Mouse (Mus musculus) heart, embryonic 14.5 days (tissue): ENCODE measurements around the gene Gm6993. TPM values are rescaled to one million over a fixed set of nuclear protein-coding genes. Genes with fewer than 3 reads are reported as not detected.

Experiments used
- ATAC-seq: fragments of 200-750 bp; cut with Nextera tagmentation; 2 replicates; pipeline ENCODE4 v1.8.0; 2017; ENCODE audit warnings: low read depth, moderate TSS enrichment; ENCODE audit not compliant: insufficient number of reproducible peaks, insufficient read depth, low FRiP score
- H3K27ac ChIP-seq, 2 experiments: fragments of 200-500 bp in 1 of 2; fragments of 300-500 bp in 1 of 2; sonication (generic) in 1 of 2; replicated peaks in 1 of 2; 2 replicates each; pipeline ENCODE4 v1.5.1; 2012 to 2014; ENCODE audit warnings: low read depth in 2 of 2, low read length in 2 of 2, control low read depth in 1 of 2, mild to moderate bottlenecking in 1 of 2, mixed read lengths in 1 of 2; ENCODE audit not compliant: control insufficient read depth in 1 of 2, insufficient read depth in 1 of 2
- H3K27me3 ChIP-seq: fragments of 300-500 bp; sonication (generic); 2 replicates; pipeline ENCODE4 v1.6.1; 2014; ENCODE audit warnings: mild to moderate bottlenecking, low read length, control low read depth; ENCODE audit not compliant: control insufficient read depth, insufficient read depth
- H3K36me3 ChIP-seq: fragments of 300-500 bp; sonication (generic); 2 replicates; pipeline ENCODE4 v1.6.1; 2014; ENCODE audit warnings: mild to moderate bottlenecking, control low read depth, low read length, mixed read lengths; ENCODE audit not compliant: control insufficient read depth, insufficient read depth
- H3K4me1 ChIP-seq, 2 experiments: fragments of 200-500 bp in 1 of 2; fragments of 300-500 bp in 1 of 2; sonication (generic) in 1 of 2; 2 replicates each; pipeline ENCODE4 v1.6.1; 2012 to 2014; ENCODE audit warnings: low read length in 2 of 2, control low read depth in 1 of 2, mixed read lengths in 1 of 2; ENCODE audit not compliant: control insufficient read depth in 2 of 2, insufficient read depth in 2 of 2
- H3K4me2 ChIP-seq: fragments of 300-500 bp; sonication (generic); 2 replicates; pipeline ENCODE4 v1.6.1; 2014; ENCODE audit warnings: mild to moderate bottlenecking, low read length
- H3K4me3 ChIP-seq, 2 experiments: fragments of 200-500 bp in 1 of 2; fragments of 300-500 bp in 1 of 2; sonication (generic) in 1 of 2; 2 replicates each; pipeline ENCODE4 v1.5.1; 2012 to 2014; ENCODE audit warnings: low read length in 2 of 2, mild to moderate bottlenecking in 2 of 2, control low read depth in 1 of 2, low read depth in 1 of 2, moderate library complexity in 1 of 2; ENCODE audit not compliant: control insufficient read depth in 1 of 2, insufficient read depth in 1 of 2
- H3K9ac ChIP-seq: fragments of 300-500 bp; sonication (generic); 2 replicates; pipeline ENCODE4 v1.6.1; 2014; ENCODE audit warnings: mild to moderate bottlenecking, low read length
- H3K9me3 ChIP-seq: fragments of 300-500 bp; sonication (generic); 2 replicates; pipeline ENCODE4 v1.6.1; 2016; ENCODE audit warnings: low read length, control low read depth; ENCODE audit not compliant: control insufficient read depth
- whole genome bisulfite sequencing: fragments of 180-500 bp; shearing (Covaris S2); extraction: QIAGEN DNeasy Blood & Tissue Kit; methylation state at CpG from one replicate; pipeline ENCODE4 v1.1.7; 2014; 5-methylcytosine and 5-hydroxymethylcytosine counted together
- polyA plus RNA-seq: library from polyadenylated mRNA; unstranded; fragments of >200 nt; fragmentation: Nextera tagmentation; extraction: Ambion mirVana; gene quantifications from 2 replicates; pipeline ENCODE4 v1.2.1, GENCODE M21; 2014

Gm6993 gene
- polyA plus RNA-seq: not detected in 2 replicates

DNA sequence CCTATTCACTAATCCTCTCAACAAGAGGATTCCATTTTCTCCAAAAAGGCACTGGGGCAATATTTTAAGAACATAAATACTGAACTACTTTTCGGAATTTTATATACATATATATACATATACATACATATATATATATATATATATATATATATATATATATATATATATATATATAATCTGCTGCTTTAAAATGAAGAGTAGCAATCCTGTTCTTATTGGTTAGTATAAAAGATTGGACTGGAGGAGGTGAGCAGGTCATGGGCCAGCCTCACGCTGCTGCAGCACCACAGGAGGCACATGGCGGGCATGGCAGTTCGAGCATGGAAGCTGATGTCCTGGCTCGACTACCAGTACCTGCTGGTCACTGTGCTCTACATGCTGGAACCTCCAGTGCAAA is at the start of gene Gm6993:
Gm6993 (plus strand) TSS at position 301 of the 400 bp plus-strand sequence.
- H3K4me1 ChIP-seq: peaks cover 7 to 15% of the 10 kb centered on the region in 2 experiments
- no peak within 1 kb of the TSS for H3K4me2 ChIP-seq
- WGBS: 95% methylated on average over 5 of the region's 5 CpGs
- no peaks in the 10 kb centered on the region for H3K36me3 ChIP-seq
- H3K27me3 ChIP-seq: no peaks in the 10 kb centered on the region
- no peaks in the 10 kb centered on the region for H3K9me3 ChIP-seq
- 0 out of 4 replicates have a peak within 1 kb of the TSS, but pooled peaks of 1 of the 2 experiments have one; percentile 8 for H3K27ac ChIP-seq
- H3K4me3 ChIP-seq: no peak within 1 kb of the TSS
- no peak for ATAC-seq
- H3K9ac ChIP-seq: no peak within 1 kb of the TSS

GRCm38 (mm10) chr12:31191329-31191954 is 49.1 kb upstream of the Gm6993 start:
- Histone ChIP-seq H3K9ac (no peak overlapping the region), H3K4me2 (no peak overlapping the region), H3K9me3 (no peaks in the 10 kb centered on the region), H3K36me3 (no peaks in the 10 kb centered on the region), H3K4me1 (peaks cover 4 to 7% of the 10 kb centered on the region in 2 experiments; a peak in 3 of 4 replicates), H3K4me3 (no peak overlapping the region), H3K27me3 (no peaks in the 10 kb centered on the region), H3K27ac (peak overlapping the region in 1 of 2 experiments; percentile 3; a peak in 1 of 4 replicates)
- WGBS: 28% methylated on average over 8 of the region's 8 CpGs
- 0 out of 2 replicates have a peak, but pooled peaks have one; percentile 73 for ATAC-seq

GRCm38 (mm10) chr12:31202509-31202908 is 38.1 kb upstream of the Gm6993 start:
- Histone ChIP-seq H3K36me3 (no peaks in the 10 kb centered on the region), H3K4me3 (no peak overlapping the region), H3K9ac (no peak overlapping the region), H3K27me3 (no peaks in the 10 kb centered on the region), H3K4me2 (no peak overlapping the region), H3K27ac (no peak overlapping the region), H3K4me1 (peaks cover 0 to 3% of the 10 kb centered on the region in 2 experiments; a peak in 1 of 4 replicates), H3K9me3 (no peaks in the 10 kb centered on the region)
- ATAC-seq: no peak
- 90% methylated on average over 1 of the region's 1 CpGs for WGBS

- ATAC-seq: no peak
- peaks cover 5 to 11% of the 10 kb centered on the region in 2 experiments for H3K4me1 ChIP-seq
- H3K4me2 ChIP-seq: no peak overlapping the region
- H3K36me3 ChIP-seq: no peaks in the 10 kb centered on the region
- H3K9me3 ChIP-seq: no peaks in the 10 kb centered on the region
- H3K9ac ChIP-seq: no peak overlapping the region
- WGBS: 82% methylated on average over 6 of the region's 6 CpGs
- H3K4me3 ChIP-seq: no peak overlapping the region
- no peaks in the 10 kb centered on the region for H3K27me3 ChIP-seq
- no peak overlapping the region for H3K27ac ChIP-seq
Observed at GRCm38 (mm10) chr12:31203746-31204455, 36.7 kb upstream of the Gm6993 start.

- Histone ChIP-seq H3K4me3 (no peak overlapping the region), H3K9me3 (no peaks in the 10 kb centered on the region), H3K36me3 (no peaks in the 10 kb centered on the region), H3K27ac (no peak overlapping the region), H3K27me3 (no peaks in the 10 kb centered on the region), H3K9ac (no peak overlapping the region), H3K4me2 (no peak overlapping the region), H3K4me1 (peaks cover 5 to 14% of the 10 kb centered on the region in 2 experiments)
- 92% methylated on average over 3 of the region's 3 CpGs for WGBS
- no peak for ATAC-seq
Observed at GRCm38 (mm10) chr12:31204898-31205297, 35.7 kb upstream of the Gm6993 start.

- ATAC-seq: no peak
- H3K4me3 ChIP-seq: no peak overlapping the region
- H3K9ac ChIP-seq: no peak overlapping the region
- H3K4me1 ChIP-seq: peaks cover 2 to 14% of the 10 kb centered on the region in 2 experiments
- no peaks in the 10 kb centered on the region for H3K27me3 ChIP-seq
- no peaks in the 10 kb centered on the region for H3K36me3 ChIP-seq
- no peak overlapping the region for H3K4me2 ChIP-seq
- no peaks in the 10 kb centered on the region for H3K9me3 ChIP-seq
- WGBS: 83% methylated on average over 10 of the region's 10 CpGs
- H3K27ac ChIP-seq: no peak overlapping the region
Observed at GRCm38 (mm10) chr12:31205983-31206633, 34.5 kb upstream of the Gm6993 start.

DNA sequence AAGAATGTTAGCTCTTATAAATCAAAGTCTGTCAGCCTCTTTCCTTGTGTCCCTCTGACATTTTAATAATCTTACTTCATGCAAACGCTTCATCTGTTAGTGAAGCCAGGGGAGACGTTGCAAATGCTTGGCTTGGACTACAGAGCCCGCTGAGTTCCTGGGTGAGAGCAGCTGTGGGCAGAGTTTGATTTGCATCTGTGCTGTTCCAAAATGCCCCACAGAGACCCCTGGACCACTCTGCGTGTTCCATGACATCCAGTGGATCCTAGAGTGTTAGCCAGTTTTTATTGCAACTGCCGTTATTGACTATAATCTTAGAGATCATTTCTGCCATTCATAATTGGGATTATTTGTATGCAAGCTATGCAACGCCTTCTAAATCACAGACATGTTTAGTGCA is 31.8 kb upstream of the Gm6993 start:
- no peak overlapping the region for H3K9ac ChIP-seq
- 70% methylated on average over 6 of the region's 6 CpGs for WGBS
- H3K4me1 ChIP-seq: peaks cover 7 to 20% of the 10 kb centered on the region in 2 experiments
- no peaks in the 10 kb centered on the region for H3K36me3 ChIP-seq
- no peak overlapping the region for H3K4me3 ChIP-seq
- ATAC-seq: no peak
- no peaks in the 10 kb centered on the region for H3K9me3 ChIP-seq
- peak overlapping the region in 1 of 2 experiments; percentile 48; a peak in 1 of 4 replicates for H3K27ac ChIP-seq
- H3K4me2 ChIP-seq: no peak overlapping the region
- H3K27me3 ChIP-seq: no peaks in the 10 kb centered on the region
